Mouse (Mus musculus) midbrain, embryonic 10.5 days (tissue): ENCODE results near the gene Nup188. TPM values are rescaled to one million over a fixed set of nuclear protein-coding genes. Genes with fewer than 3 reads are reported as not detected.

Experiments
- DNase-seq: peaks from one replicate; pipeline ENCODE4 v3.0.0-alpha.2; 2017; ENCODE audit warnings: low spot score
- H3K27ac ChIP-seq: fragments of 300-500 bp; sonication (generic); replicated peaks from 2 replicates; pipeline ENCODE4 v1.5.1; 2016; ENCODE audit warnings: mild to moderate bottlenecking
- H3K27me3 ChIP-seq: fragments of 300-500 bp; sonication (generic); 2 replicates; pipeline ENCODE4 v1.6.1; 2016; ENCODE audit warnings: low read depth, mild to moderate bottlenecking; ENCODE audit not compliant: poor library complexity, severe bottlenecking
- H3K36me3 ChIP-seq: fragments of 300-500 bp; sonication (generic); 2 replicates; pipeline ENCODE4 v1.6.1; 2016; ENCODE audit warnings: mild to moderate bottlenecking, moderate library complexity
- H3K4me1 ChIP-seq: fragments of 300-500 bp; sonication (generic); 2 replicates; pipeline ENCODE4 v1.6.1; 2016
- H3K4me3 ChIP-seq: fragments of 300-500 bp; sonication (generic); 2 replicates; pipeline ENCODE4 v1.5.1; 2016; ENCODE audit warnings: mild to moderate bottlenecking, moderate library complexity
- H3K9me3 ChIP-seq: fragments of 300-500 bp; sonication (generic); replicated peaks from 2 replicates; pipeline ENCODE4 v1.6.1; 2016; ENCODE audit warnings: mild to moderate bottlenecking
- WGBS: fragments of 180-500 bp; shearing (Covaris S2); methylation state at CpG from one replicate; pipeline ENCODE4 v1.1.7; 2016; 5-methylcytosine and 5-hydroxymethylcytosine counted together
- polyA plus RNA-seq: library from polyadenylated mRNA; unstranded; fragments of >200 nt; fragmentation: Nextera tagmentation; extraction: Ambion mirVana; gene quantifications from 2 replicates; pipeline ENCODE4 v1.2.1, GENCODE M21; 2016

Gene Nup188
- polyA plus RNA-seq, 1 experiment from 2014 or later = 55.4 TPM

- DNase-seq = no peak
- WGBS = 89% methylated on average over 11 of the region's 11 CpGs
Observed at GRCm38 (mm10) chr2:30280743-30281142, 5.5 kb upstream of the Nup188 start, which contains the start of gene Gm28038. Gene Gm28038, plus strand, starts transcription at chr2:30281043.

DNA sequence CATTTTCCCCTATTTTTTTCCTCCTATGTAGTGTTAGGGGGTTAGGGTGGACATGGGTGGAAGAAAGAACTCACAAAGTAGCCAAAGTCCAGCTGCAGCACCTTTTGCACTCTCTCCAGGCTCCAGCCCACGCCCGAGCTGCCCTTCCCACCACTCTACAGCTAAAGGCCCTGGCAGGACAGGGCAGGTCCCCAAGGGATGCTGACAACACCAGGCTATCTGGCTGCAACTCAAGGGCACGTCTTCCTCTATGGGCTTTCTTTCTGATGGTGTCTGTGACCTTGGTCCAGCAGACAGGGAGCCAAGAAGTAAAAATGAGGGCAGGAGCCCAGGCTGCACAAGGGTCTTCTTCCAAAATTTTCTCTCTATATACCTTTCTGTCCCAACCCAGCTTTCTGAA is 4.5 kb upstream of the Nup188 start:
- Histone ChIP-seq H3K4me1 (peaks cover 10% of the 10 kb centered on the region), H3K4me3 (no peak overlapping the region), H3K27ac (no peak overlapping the region), H3K9me3 (no peaks in the 10 kb centered on the region), H3K36me3 (no peaks in the 10 kb centered on the region), H3K27me3 (no peaks in the 10 kb centered on the region)
- no peak for DNase-seq
- WGBS = 85% methylated on average over 3 of the region's 3 CpGs

More at GRCm38 (mm10) chr2:30280743-30281142, 5.5 kb upstream of the Nup188 start, which contains the start of gene Gm28038:
- H3K4me3 ChIP-seq = no peak within 1 kb of the TSS
- peaks cover 9% of the 10 kb centered on the region for H3K4me1 ChIP-seq
- H3K27me3 ChIP-seq = no peaks in the 10 kb centered on the region
- no peak within 1 kb of the TSS for H3K27ac ChIP-seq
- no peaks in the 10 kb centered on the region for H3K36me3 ChIP-seq
- no peaks in the 10 kb centered on the region for H3K9me3 ChIP-seq

DNA sequence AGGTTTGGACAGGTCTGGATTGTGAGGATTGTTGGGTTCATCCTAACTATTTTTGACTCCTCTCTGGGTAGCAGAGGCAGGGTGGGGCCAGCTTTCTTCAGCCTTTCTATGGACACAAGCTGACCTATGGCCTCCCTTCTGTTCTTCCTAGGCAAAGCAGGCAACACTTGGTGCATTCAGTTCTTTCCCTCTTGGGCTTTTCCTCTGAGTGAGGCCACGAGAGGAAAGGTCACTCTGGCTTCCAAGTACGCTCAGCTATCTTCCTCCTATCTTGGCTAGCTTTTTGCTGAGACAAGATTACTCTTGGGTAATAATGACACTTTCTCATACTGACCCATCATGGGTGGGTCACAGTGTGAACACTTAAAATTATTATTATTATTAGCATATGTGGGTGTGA is 3.0 kb upstream of the Nup188 start:
- H3K27me3 ChIP-seq = no peaks in the 10 kb centered on the region
- H3K4me1 ChIP-seq = peaks cover 23% of the 10 kb centered on the region
- 100% methylated on average over 2 of the region's 2 CpGs for WGBS
- H3K9me3 ChIP-seq = 0 out of 2 replicates have a peak, but pooled peaks cover under 1% of the 10 kb centered on the region
- peaks cover 5% of the 10 kb centered on the region for H3K36me3 ChIP-seq
- H3K4me3 ChIP-seq = no peak overlapping the region
- no peak overlapping the region for H3K27ac ChIP-seq
- DNase-seq = no peak

DNA sequence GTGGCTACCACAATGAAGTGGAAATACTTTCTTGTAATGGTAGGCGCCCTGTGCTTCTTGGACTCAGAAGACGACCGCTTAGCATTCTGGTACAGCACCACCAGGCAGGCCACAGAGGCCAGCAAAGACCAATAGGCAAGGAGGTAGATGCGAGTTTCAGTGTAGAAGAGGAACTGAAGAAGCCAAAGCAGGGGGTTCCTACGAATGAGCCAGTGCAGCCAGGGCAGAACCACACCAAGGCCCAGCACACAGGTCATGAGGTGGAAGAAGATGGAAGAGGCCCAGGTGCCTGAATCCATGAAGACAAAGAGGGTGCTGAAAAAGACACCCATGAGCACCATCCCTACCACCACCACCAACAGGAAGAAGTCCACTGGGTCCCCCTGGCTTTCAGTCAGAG is 1.2 kb upstream of the Nup188 start:
- Histone ChIP-seq H3K9me3 (0 out of 2 replicates have a peak, but pooled peaks cover 4% of the 10 kb centered on the region), H3K4me1 (peaks cover 23% of the 10 kb centered on the region), H3K27ac (no peak overlapping the region), H3K27me3 (no peaks in the 10 kb centered on the region), H3K4me3 (peak overlapping the region; percentile 71), H3K36me3 (peaks cover 19% of the 10 kb centered on the region)
- 91% methylated on average over 5 of the region's 5 CpGs for WGBS
- no peak for DNase-seq

- Histone ChIP-seq H3K9me3 (0 out of 2 replicates have a peak, but pooled peaks cover 4% of the 10 kb centered on the region), H3K36me3 (peaks cover 25% of the 10 kb centered on the region), H3K4me3 (peak overlapping the region; percentile 71), H3K4me1 (peaks cover 23% of the 10 kb centered on the region), H3K27me3 (no peaks in the 10 kb centered on the region), H3K27ac (peak overlapping the region; percentile 89)
- DNase-seq = no peak
- WGBS = 18% methylated on average over 38 of the region's 38 CpGs
Observed at GRCm38 (mm10) chr2:30285416-30286181, 598 bp upstream of the Nup188 start.

GRCm38 (mm10) chr2:30287027-30287373 is 803 bp downstream of the Nup188 start:
- H3K27ac ChIP-seq = peak overlapping the region; percentile 89
- H3K4me3 ChIP-seq = peak overlapping the region; percentile 71
- 0 out of 2 replicates have a peak, but pooled peaks cover 4% of the 10 kb centered on the region for H3K9me3 ChIP-seq
- H3K36me3 ChIP-seq = peaks cover 34% of the 10 kb centered on the region
- no peak for DNase-seq
- H3K4me1 ChIP-seq = peaks cover 23% of the 10 kb centered on the region
- WGBS = 0% methylated on average over 10 of the region's 10 CpGs
- H3K27me3 ChIP-seq = no peaks in the 10 kb centered on the region

DNA sequence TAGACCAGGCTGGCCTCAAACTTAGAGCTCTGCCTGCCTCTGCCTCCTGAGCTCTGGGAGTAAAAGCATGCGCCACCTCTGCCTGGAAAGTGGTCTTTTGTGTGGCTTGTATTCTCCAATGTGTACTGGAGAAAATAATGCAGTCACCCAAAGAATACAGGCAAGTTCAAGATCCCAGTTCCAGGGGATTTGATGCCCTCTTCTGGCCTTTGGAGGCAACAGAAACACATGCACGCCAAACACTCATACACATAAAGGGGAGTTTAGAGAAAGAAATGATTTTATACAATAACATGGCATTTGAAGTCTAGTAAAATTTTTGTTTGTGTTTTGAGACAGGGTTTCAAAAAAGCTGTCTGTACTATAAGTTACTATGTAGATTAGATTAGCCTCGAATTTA is 13.3 kb downstream of the Nup188 start:
- H3K36me3 ChIP-seq = peaks cover 92% of the 10 kb centered on the region
- H3K9me3 ChIP-seq = no peaks in the 10 kb centered on the region
- no peaks in the 10 kb centered on the region for H3K4me1 ChIP-seq
- 85% methylated on average over 3 of the region's 3 CpGs for WGBS
- DNase-seq = no peak
- H3K27ac ChIP-seq = no peak overlapping the region
- no peaks in the 10 kb centered on the region for H3K27me3 ChIP-seq
- H3K4me3 ChIP-seq = no peak overlapping the region

GRCm38 (mm10) chr2:30299966-30300365 is 13.8 kb downstream of the Nup188 start:
- Histone ChIP-seq H3K4me3 (no peak overlapping the region), H3K27ac (no peak overlapping the region), H3K36me3 (peaks cover 97% of the 10 kb centered on the region), H3K27me3 (no peaks in the 10 kb centered on the region), H3K4me1 (no peaks in the 10 kb centered on the region), H3K9me3 (no peaks in the 10 kb centered on the region)
- no peak for DNase-seq
- 93% methylated on average over 5 of the region's 5 CpGs for WGBS

DNA sequence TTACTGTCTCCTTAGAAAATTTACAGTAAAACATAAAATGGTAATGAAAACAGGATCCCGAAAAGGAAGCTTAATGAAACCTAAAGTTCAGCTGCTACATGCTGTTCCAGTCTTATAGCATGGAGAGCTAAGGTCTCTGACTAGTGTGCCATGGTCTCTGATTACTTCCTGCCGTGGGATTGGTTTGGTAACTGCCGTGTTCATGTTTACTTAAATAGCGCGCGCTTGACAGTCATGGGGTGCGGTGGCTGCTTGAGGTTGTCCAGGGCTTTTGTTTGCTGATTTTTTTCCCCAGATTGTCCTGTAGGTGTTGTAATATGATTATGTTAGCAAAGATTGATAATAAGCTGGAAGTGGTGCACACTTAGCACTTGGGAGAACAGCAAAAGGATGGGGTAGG is 19.9 kb downstream of the Nup188 start:
- Histone ChIP-seq H3K9me3 (no peaks in the 10 kb centered on the region), H3K4me1 (no peaks in the 10 kb centered on the region), H3K4me3 (no peak overlapping the region), H3K36me3 (peaks cover 100% of the 10 kb centered on the region), H3K27me3 (no peaks in the 10 kb centered on the region), H3K27ac (no peak overlapping the region)
- DNase-seq = no peak
- WGBS = 96% methylated on average over 7 of the region's 7 CpGs

DNA sequence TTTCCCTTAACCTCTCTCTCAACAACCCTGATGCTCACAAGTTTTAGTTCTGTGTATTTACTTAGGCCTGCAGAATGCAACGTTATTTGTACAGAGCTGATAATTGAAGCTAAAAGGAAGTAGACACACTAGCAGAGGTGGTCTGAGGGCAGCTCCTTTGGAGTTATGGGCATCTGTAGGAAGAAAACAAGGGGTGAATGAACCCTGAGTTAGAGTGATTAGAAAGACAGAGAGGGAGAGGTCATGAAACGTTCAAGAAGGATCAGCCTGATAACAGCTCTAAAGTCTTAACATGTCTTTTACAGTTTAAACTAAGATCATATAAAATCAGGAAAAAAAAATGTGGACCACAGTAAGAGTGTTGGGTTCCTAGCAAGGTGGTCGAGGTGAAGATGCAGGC is 23.2 kb downstream of the Nup188 start:
- no peaks in the 10 kb centered on the region for H3K4me1 ChIP-seq
- no peaks in the 10 kb centered on the region for H3K9me3 ChIP-seq
- H3K27ac ChIP-seq = no peak overlapping the region
- WGBS = 92% methylated on average over 3 of the region's 3 CpGs
- H3K4me3 ChIP-seq = no peak overlapping the region
- H3K36me3 ChIP-seq = peaks cover 99% of the 10 kb centered on the region
- H3K27me3 ChIP-seq = no peaks in the 10 kb centered on the region
- no peak for DNase-seq

DNA sequence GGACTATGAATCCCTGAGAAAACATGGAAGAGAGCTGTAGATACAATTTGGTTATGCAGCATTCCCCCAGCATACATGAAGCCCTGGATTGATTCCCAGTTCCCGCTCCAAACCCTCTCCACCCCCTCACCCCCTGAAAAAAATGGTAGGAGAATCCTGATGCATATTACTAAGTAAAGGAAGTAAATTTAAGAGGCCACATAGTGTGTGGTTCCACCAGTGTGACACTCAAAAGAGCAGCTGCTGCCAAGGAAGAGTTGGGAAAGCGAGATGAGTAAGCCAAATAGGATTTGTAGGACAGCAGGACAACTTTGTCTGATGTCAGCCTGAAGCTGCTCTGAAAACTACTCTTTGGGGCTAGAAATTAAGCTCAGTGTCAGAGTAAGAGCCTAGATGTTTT is 25.3 kb downstream of the Nup188 start:
- no peak for DNase-seq
- Histone ChIP-seq H3K27ac (no peak overlapping the region), H3K36me3 (peaks cover 99% of the 10 kb centered on the region), H3K27me3 (no peaks in the 10 kb centered on the region), H3K4me1 (no peaks in the 10 kb centered on the region), H3K9me3 (no peaks in the 10 kb centered on the region), H3K4me3 (no peak overlapping the region)
- WGBS = 93% methylated on average over 2 of the region's 2 CpGs

- 92% methylated on average over 4 of the region's 4 CpGs for WGBS
- no peak for DNase-seq
- H3K27me3 ChIP-seq = no peaks in the 10 kb centered on the region
- H3K4me1 ChIP-seq = no peaks in the 10 kb centered on the region
- no peak overlapping the region for H3K27ac ChIP-seq
- no peak overlapping the region for H3K4me3 ChIP-seq
- H3K9me3 ChIP-seq = no peaks in the 10 kb centered on the region
- peaks cover 98% of the 10 kb centered on the region for H3K36me3 ChIP-seq
Observed at GRCm38 (mm10) chr2:30316136-30316535, 29.9 kb downstream of the Nup188 start.

GRCm38 (mm10) chr2:30316955-30317354 is 30.8 kb downstream of the Nup188 start:
- DNase-seq = no peak
- Histone ChIP-seq H3K4me3 (no peak overlapping the region), H3K27me3 (no peaks in the 10 kb centered on the region), H3K9me3 (no peaks in the 10 kb centered on the region), H3K4me1 (no peaks in the 10 kb centered on the region), H3K27ac (no peak overlapping the region), H3K36me3 (peaks cover 99% of the 10 kb centered on the region)
- WGBS = 91% methylated on average over 5 of the region's 5 CpGs
